Mouse (Mus musculus) spleen, adult 2 months (tissue): ENCODE results near the gene Zfp94. TPM values are rescaled to one million over a fixed set of nuclear protein-coding genes. Genes with fewer than 3 reads are reported as not detected.

Source experiments
- DNase-seq, 2 experiments: peaks; one replicate each; pipeline versions ENCODE4 v3.0.0 to v3.0.0-alpha.2; 2012 to 2021; ENCODE audit warnings: low spot score in 2 of 2, low read depth in 1 of 2
- H3K27ac ChIP-seq: fragments of 200-500 bp; 2 replicates; pipeline ENCODE4 v1.5.1; 2012; ENCODE audit warnings: low read length, inconsistent platforms; ENCODE audit not compliant: insufficient read depth
- H3K27me3 ChIP-seq: fragments of 200-500 bp; 2 replicates; pipeline ENCODE4 v1.6.1; 2012; ENCODE audit warnings: mild to moderate bottlenecking, moderate library complexity, low read length, inconsistent platforms; ENCODE audit not compliant: control insufficient read depth, insufficient read depth
- H3K36me3 ChIP-seq: fragments of 200-500 bp; 2 replicates; pipeline ENCODE4 v1.6.1; 2012; ENCODE audit warnings: mild to moderate bottlenecking, low read length, inconsistent platforms; ENCODE audit not compliant: control insufficient read depth, insufficient read depth
- H3K4me1 ChIP-seq: fragments of 200-500 bp; 2 replicates; pipeline ENCODE4 v1.6.1; 2011; ENCODE audit warnings: inconsistent platforms; ENCODE audit not compliant: control insufficient read depth, insufficient read depth, insufficient read length
- H3K4me3 ChIP-seq: fragments of 200-500 bp; 2 replicates; pipeline ENCODE4 v1.5.1; 2011; ENCODE audit warnings: mild to moderate bottlenecking, inconsistent platforms; ENCODE audit not compliant: insufficient read depth, insufficient read length; ENCODE audit errors: extremely low read depth
- CTCF ChIP-seq: fragments of 200-500 bp; IDR thresholded peaks from 2 replicates; pipeline ENCODE4 v1.5.1; 2011; ENCODE audit warnings: mild to moderate bottlenecking, inconsistent platforms; ENCODE audit not compliant: insufficient read depth, insufficient read length, insufficient replicate concordance; ENCODE audit errors: extremely low read depth
- POLR2A ChIP-seq: fragments of 200-500 bp; IDR thresholded peaks from 2 replicates; pipeline ENCODE4 v1.6.1; 2011; ENCODE audit warnings: low read depth, low read length, inconsistent platforms
- WGBS: fragments of 180-500 bp; shearing (Covaris S2); methylation state at CpG from one replicate; pipeline ENCODE4 v1.1.7; 2018; 5-methylcytosine and 5-hydroxymethylcytosine counted together
- polyA plus RNA-seq: library from polyadenylated mRNA; depleted of rRNA; stranded (reverse); fragments of >200 nt; gene quantifications from 2 replicates; pipeline ENCODE4 v1.2.3, GENCODE M21; 2012

The Zfp94 gene
- polyA plus RNA-seq, 1 experiment, result 6.5 TPM

GRCm38 (mm10) chr7:24274456-24274855 is 42.0 kb downstream of the Zfp94 start:
- no peak for TF ChIP-seq CTCF
- 93% methylated on average over 4 of the region's 4 CpGs for WGBS
- no peaks in the 10 kb centered on the region for H3K27me3 ChIP-seq
- H3K4me3 ChIP-seq, result no peak overlapping the region
- H3K36me3 ChIP-seq, result peaks cover 1% of the 10 kb centered on the region; the same call in 1 of the 2 replicates
- H3K4me1 ChIP-seq, result peaks cover 2% of the 10 kb centered on the region; the same call in 1 of the 2 replicates
- H3K27ac ChIP-seq, result no peak overlapping the region
- DNase-seq, result no peak

- no peak overlapping the region for H3K4me3 ChIP-seq
- no peak for TF ChIP-seq POLR2A
- TF ChIP-seq CTCF, result no peak
- no peak for DNase-seq
- no peak overlapping the region for H3K27ac ChIP-seq
- H3K36me3 ChIP-seq, result peaks cover 1% of the 10 kb centered on the region; the same call in 1 of the 2 replicates
- 89% methylated on average over 6 of the region's 6 CpGs for WGBS
- peaks cover 2% of the 10 kb centered on the region; the same call in 1 of the 2 replicates for H3K4me1 ChIP-seq
- H3K27me3 ChIP-seq, result no peaks in the 10 kb centered on the region
Measured at GRCm38 (mm10) chr7:24271191-24271590, 45.3 kb downstream of the Zfp94 start.

- Histone ChIP-seq H3K4me1 (peaks cover 2% of the 10 kb centered on the region; the same call in 1 of the 2 replicates), H3K27ac (no peak within 1 kb of the TSS), H3K36me3 (peaks cover 1% of the 10 kb centered on the region; the same call in 1 of the 2 replicates), H3K4me3 (peak within 1 kb of the TSS; percentile 52), H3K27me3 (no peaks in the 10 kb centered on the region)
- DNase-seq, result peak; percentile 11 to 41
- 2% methylated on average over 12 of the region's 12 CpGs for WGBS
- TF ChIP-seq CTCF (no peak), POLR2A (no peak)
Measured at GRCm38 (mm10) chr7:24270288-24270672, 46.2 kb downstream of the Zfp94 start, which contains the start of gene Zfp93. Gene Zfp93, plus strand, starts transcription at chr7:24270420.

- Histone ChIP-seq H3K4me1 (peaks cover 2% of the 10 kb centered on the region; the same call in 1 of the 2 replicates), H3K4me3 (peak overlapping the region; percentile 52; the same call in 1 of the 2 replicates), H3K36me3 (no peaks in the 10 kb centered on the region), H3K27me3 (no peaks in the 10 kb centered on the region), H3K27ac (no peak overlapping the region)
- WGBS, result 45% methylated on average over 7 of the region's 7 CpGs
- TF ChIP-seq CTCF (no peak), POLR2A (no peak)
- DNase-seq, result no peak
Measured at GRCm38 (mm10) chr7:24269667-24270287, 46.7 kb downstream of the Zfp94 start.

- Histone ChIP-seq H3K36me3 (no peaks in the 10 kb centered on the region), H3K4me3 (no peak overlapping the region), H3K27me3 (no peaks in the 10 kb centered on the region), H3K27ac (no peak overlapping the region), H3K4me1 (peaks cover 2% of the 10 kb centered on the region; the same call in 1 of the 2 replicates)
- TF ChIP-seq CTCF (no peak), POLR2A (no peak)
- DNase-seq, result no peak
- 71% methylated on average over 3 of the region's 3 CpGs for WGBS
Measured at GRCm38 (mm10) chr7:24269256-24269655, 47.2 kb downstream of the Zfp94 start.

GRCm38 (mm10) chr7:24268176-24269155 is 48.0 kb downstream of the Zfp94 start:
- H3K4me1 ChIP-seq, result peaks cover 2% of the 10 kb centered on the region; the same call in 1 of the 2 replicates
- 73% methylated on average over 24 of the region's 24 CpGs for WGBS
- H3K27ac ChIP-seq, result no peak overlapping the region
- no peak overlapping the region for H3K4me3 ChIP-seq
- no peaks in the 10 kb centered on the region for H3K27me3 ChIP-seq
- no peaks in the 10 kb centered on the region for H3K36me3 ChIP-seq
- DNase-seq, result no peak
- TF ChIP-seq CTCF (no peak), POLR2A (no peak)
